Mouse (Mus musculus) hindbrain, embryonic 16.5 days (tissue): Measurements from ENCODE around the gene Wnt7b. TPM values are rescaled to one million over a fixed set of nuclear protein-coding genes. Genes with fewer than 3 reads are reported as not detected.

Source experiments
- ATAC-seq: fragments of 200-750 bp; cut with Nextera tagmentation; 2 replicates; pipeline ENCODE4 v1.8.0; 2017; ENCODE audit warnings: moderate TSS enrichment, moderate library complexity
- H3K27ac ChIP-seq: fragments of 300-500 bp; sonication (generic); 2 replicates; pipeline ENCODE4 v1.5.1; 2014; ENCODE audit warnings: low read depth, mild to moderate bottlenecking, control low read depth, low read length, moderate library complexity
- H3K27me3 ChIP-seq: fragments of 300-500 bp; sonication (generic); replicated peaks from 2 replicates; pipeline ENCODE4 v1.6.1; 2014; ENCODE audit warnings: low read length; ENCODE audit not compliant: control insufficient read depth, insufficient read depth
- H3K36me3 ChIP-seq: fragments of 300-500 bp; sonication (generic); 2 replicates; pipeline ENCODE4 v1.6.1; 2014; ENCODE audit warnings: mild to moderate bottlenecking, low read length, moderate library complexity, mixed read lengths; ENCODE audit not compliant: control insufficient read depth, insufficient read depth
- H3K4me1 ChIP-seq: fragments of 300-500 bp; sonication (generic); 2 replicates; pipeline ENCODE4 v1.6.1; 2014; ENCODE audit warnings: low read depth, low read length; ENCODE audit not compliant: control insufficient read depth, insufficient read depth
- H3K4me2 ChIP-seq: fragments of 300-500 bp; sonication (generic); 2 replicates; pipeline ENCODE4 v1.6.1; 2014; ENCODE audit warnings: mild to moderate bottlenecking, low read length, control low read depth, moderate library complexity
- H3K4me3 ChIP-seq: fragments of 300-500 bp; sonication (generic); 2 replicates; pipeline ENCODE4 v1.5.1; 2014; ENCODE audit warnings: mild to moderate bottlenecking, low read length, control low read depth, moderate library complexity
- H3K9ac ChIP-seq: fragments of 300-500 bp; sonication (generic); 2 replicates; pipeline ENCODE4 v1.6.1; 2014; ENCODE audit warnings: low read depth, mild to moderate bottlenecking, control low read depth, low read length, moderate library complexity
- H3K9me3 ChIP-seq: fragments of 300-500 bp; sonication (generic); 2 replicates; pipeline ENCODE4 v1.6.1; 2014; ENCODE audit warnings: mild to moderate bottlenecking, low read length, moderate library complexity; ENCODE audit not compliant: control insufficient read depth
- WGBS: fragments of 180-500 bp; shearing (Covaris S2); extraction: QIAGEN DNeasy Blood & Tissue Kit; methylation state at CpG from one replicate; pipeline ENCODE4 v1.1.7; 2014; 5-methylcytosine and 5-hydroxymethylcytosine counted together
- polyA plus RNA-seq: library from polyadenylated mRNA; unstranded; fragments of >200 nt; fragmentation: Nextera tagmentation; extraction: Ambion mirVana; gene quantifications from 2 replicates; pipeline ENCODE4 v1.2.1, GENCODE M21; 2015

Gene Wnt7b
- polyA plus RNA-seq, 1 experiment from 2014 or later = 26.4 TPM

DNA sequence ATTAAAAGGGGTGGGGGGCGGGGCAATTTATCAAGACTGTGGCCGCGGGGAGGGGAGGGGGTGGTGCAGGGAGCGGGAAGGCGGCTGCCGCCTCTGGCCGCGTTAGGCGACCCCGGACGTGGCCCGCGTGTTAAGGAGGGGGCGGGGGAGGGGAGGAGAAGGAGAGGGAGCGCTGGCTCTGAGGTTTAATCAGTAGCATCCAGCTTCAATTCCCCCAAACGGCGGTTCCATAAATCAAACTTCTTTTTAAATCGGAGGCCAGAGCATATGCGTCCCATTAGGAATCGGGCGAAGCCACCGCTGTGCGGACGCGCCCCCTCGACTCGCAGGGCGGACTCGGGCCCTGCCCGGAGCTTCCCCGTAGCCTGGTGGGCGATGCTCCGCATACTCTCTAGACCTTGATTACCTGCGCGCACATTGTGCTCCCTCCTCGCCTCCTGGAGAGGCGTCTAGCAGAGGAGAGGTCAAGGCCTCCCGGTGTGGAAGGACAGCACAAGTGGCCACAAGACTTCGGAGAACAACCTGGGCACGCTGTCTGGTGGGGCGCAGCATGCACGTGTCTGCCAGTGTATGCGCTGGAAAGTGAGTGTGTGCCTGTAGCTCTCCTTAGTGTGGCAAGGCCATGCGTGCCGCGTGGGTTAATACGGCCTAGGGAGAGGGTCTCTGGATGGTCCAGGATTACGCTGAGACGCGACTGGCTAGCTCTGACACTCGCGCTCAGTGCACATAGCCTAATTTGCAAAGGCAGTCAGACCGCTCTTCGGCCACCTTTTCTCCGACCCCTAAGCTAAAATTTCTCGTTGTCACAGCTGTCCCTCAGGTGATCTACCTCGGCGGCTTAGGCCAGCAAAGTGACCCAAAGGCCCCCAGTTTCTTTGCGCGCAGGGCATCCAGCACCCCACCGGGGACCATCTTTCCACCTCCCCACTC is 5.5 kb downstream of the Wnt7b start:
- ATAC-seq = 0 out of 2 replicates have a peak, but pooled peaks have one; percentile 37
- WGBS = 1% methylated on average over 60 of the region's 61 CpGs

DNA sequence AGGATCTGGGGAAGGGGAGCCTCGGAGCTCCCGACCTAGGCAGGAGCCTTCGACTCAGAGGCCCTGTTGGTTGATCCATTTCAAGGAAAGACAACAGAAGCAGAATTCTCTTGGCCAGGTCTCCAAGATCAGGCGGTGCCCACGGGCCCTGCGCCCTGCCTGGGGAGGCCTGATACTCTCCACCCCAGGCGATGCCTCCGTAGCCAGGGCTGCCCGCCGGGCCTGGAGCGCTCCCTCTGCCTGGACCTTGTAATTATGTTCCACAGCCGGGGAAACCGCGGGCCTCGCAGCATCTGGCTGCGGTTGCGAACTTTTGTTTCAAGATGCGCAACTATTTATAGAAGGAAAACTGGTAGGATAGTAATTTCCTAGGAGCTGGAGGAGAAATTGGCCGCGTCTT is 6.2 kb downstream of the Wnt7b start:
- Histone ChIP-seq H3K4me2 (peak overlapping the region; percentile 74), H3K9ac (peak overlapping the region; percentile 19), H3K27me3 (peaks cover 26% of the 10 kb centered on the region), H3K4me3 (peak overlapping the region; percentile 55), H3K9me3 (no peaks in the 10 kb centered on the region), H3K36me3 (no peaks in the 10 kb centered on the region), H3K4me1 (peaks cover 23% of the 10 kb centered on the region), H3K27ac (peak overlapping the region; percentile 61)
- under 1% methylated on average over 20 of the region's 20 CpGs for WGBS
- no peak for ATAC-seq

More for the DNA sequence above, 5.5 kb downstream of the Wnt7b start:
- H3K9ac ChIP-seq = peak overlapping the region; percentile 76
- H3K9me3 ChIP-seq = no peaks in the 10 kb centered on the region
- H3K36me3 ChIP-seq = no peaks in the 10 kb centered on the region
- H3K27ac ChIP-seq = peak overlapping the region; percentile 75
- H3K4me3 ChIP-seq = peak overlapping the region; percentile 55
- H3K4me2 ChIP-seq = peak overlapping the region; percentile 74
- peaks cover 30% of the 10 kb centered on the region for H3K4me1 ChIP-seq
- H3K27me3 ChIP-seq = peaks cover 28% of the 10 kb centered on the region

DNA sequence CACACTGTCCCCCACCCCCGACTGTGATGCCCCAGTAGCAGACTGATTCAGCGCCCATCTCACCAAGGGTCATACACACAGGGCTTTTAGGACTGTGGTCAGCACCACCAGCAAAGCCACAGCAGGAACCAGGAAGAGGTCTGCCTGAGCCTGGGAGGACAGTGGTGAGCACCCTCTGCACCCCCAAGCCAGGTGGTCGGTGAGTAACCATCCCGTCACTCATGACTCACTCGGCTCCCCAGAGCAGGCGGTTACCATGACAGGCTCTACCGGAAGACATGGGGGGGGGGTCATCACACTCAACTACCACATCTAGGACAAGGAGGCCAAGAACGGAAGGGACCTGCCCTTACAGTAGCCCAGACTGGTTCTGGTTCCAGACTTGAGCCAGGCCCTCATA is 7.7 kb downstream of the Wnt7b start:
- no peak overlapping the region for H3K4me3 ChIP-seq
- H3K27ac ChIP-seq = no peak overlapping the region
- H3K9ac ChIP-seq = no peak overlapping the region
- ATAC-seq = no peak
- 70% methylated on average over 8 of the region's 8 CpGs for WGBS
- no peaks in the 10 kb centered on the region for H3K36me3 ChIP-seq
- H3K4me1 ChIP-seq = peaks cover 22% of the 10 kb centered on the region
- H3K4me2 ChIP-seq = peak overlapping the region; percentile 18; the same call in 1 of the 2 replicates
- H3K27me3 ChIP-seq = peaks cover 18% of the 10 kb centered on the region; the same call in 1 of the 2 replicates
- H3K9me3 ChIP-seq = no peaks in the 10 kb centered on the region

DNA sequence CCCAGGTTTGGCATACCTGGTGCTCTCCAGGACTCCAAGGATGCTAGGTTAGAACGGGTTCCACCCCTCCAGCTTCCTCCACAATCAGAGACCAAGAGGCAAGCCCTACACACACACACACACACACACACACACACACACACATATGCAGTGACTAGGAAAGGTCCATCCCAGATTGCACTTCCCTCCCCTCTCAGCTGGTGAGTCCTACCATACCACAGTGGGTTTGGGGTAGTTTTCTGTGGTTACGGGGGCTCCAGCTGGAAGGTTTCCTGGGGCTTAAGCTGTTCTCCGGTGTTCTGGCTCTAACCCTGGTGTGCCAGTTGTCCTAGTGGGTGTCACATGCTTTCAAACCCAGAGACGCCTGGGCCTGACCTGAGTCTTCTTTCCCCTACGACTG is 8.2 kb downstream of the Wnt7b start:
- WGBS = 74% methylated on average over 5 of the region's 5 CpGs
- no peak for ATAC-seq
- H3K4me2 ChIP-seq = no peak overlapping the region
- H3K27ac ChIP-seq = no peak overlapping the region
- H3K9ac ChIP-seq = no peak overlapping the region
- peaks cover 25% of the 10 kb centered on the region for H3K4me1 ChIP-seq
- H3K36me3 ChIP-seq = no peaks in the 10 kb centered on the region
- no peaks in the 10 kb centered on the region for H3K9me3 ChIP-seq
- no peak overlapping the region for H3K4me3 ChIP-seq
- H3K27me3 ChIP-seq = peaks cover 16% of the 10 kb centered on the region; the same call in 1 of the 2 replicates

DNA sequence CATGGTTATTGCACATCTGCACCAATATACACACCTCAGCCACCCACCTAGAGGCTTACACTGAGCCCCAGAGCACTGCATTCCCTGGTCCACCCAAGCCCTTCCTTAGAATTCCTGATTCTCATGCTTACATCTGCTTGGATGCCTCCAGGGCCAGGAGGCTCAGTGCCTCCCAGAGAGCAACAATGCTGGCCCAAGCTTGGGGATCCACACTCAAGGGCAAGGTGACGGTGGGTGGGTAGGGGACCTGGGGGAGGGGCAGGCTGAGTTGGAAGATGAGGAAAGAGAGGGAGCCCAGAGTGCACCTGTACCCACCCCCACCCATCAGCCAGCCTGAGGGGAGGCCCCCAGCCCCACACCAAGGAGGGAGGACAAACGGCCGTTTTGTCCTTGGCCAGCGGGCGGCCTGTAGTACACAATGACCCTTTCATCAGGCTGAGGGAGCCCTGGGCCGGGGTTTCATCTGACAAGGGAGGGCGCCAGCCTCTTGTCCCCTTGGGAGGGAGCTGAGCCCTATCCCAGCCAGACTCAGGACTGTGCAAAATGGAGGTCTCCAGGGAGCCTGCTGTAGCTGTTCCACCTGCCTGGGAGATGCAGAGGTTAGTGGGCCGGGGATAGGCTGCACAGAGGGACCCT is 9.5 kb downstream of the Wnt7b start:
- H3K27ac ChIP-seq = peak overlapping the region; percentile 19; the same call in 1 of the 2 replicates
- H3K9me3 ChIP-seq = no peaks in the 10 kb centered on the region
- peaks cover 8% of the 10 kb centered on the region; the same call in 1 of the 2 replicates for H3K27me3 ChIP-seq
- peak; percentile 57 for ATAC-seq
- H3K9ac ChIP-seq = no peak overlapping the region
- H3K4me3 ChIP-seq = no peak overlapping the region
- 25% methylated on average over 8 of the region's 8 CpGs for WGBS
- peaks cover 21% of the 10 kb centered on the region for H3K4me1 ChIP-seq
- no peak overlapping the region for H3K4me2 ChIP-seq
- no peaks in the 10 kb centered on the region for H3K36me3 ChIP-seq

DNA sequence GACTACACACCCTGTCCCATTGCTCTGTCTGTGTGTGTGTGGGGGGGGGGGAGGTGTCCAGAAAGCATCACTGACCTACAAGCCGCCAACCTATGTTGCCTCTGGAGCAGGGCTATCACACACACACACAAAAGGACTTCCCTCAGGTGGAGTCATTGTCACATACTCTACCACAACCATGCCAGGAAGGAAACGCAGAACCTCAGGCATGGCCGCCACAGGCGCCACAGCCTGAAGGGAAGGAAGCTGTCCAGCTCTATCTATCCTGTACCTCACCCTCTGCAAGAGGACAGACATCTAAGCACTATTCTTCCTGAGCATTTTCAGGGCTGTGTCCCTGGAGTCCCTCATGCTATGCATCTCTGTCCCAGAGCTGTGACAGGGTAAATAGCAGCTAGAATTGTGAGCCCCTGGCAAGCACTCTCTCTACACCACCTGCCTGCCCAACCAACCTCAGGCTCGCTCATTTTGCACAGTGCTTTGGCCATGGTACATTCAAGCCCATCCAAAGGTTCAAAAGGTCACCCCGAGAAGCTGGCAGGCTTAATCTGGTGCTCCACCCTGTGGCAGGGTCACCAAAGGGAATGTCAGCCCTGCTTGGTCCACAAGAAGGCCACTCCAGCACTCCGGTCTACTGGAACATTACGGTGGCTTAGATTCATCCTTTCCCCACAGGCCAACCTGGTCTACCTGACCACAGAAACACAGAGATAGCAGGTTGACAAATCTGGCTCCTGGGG is 12.1 kb downstream of the Wnt7b start:
- Histone ChIP-seq H3K9me3 (no peaks in the 10 kb centered on the region), H3K9ac (no peak overlapping the region), H3K36me3 (no peaks in the 10 kb centered on the region), H3K4me3 (no peak overlapping the region), H3K27me3 (no peaks in the 10 kb centered on the region), H3K4me1 (peaks cover 11% of the 10 kb centered on the region), H3K4me2 (no peak overlapping the region), H3K27ac (no peak overlapping the region)
- ATAC-seq = no peak
- WGBS = 73% methylated on average over 8 of the region's 8 CpGs

DNA sequence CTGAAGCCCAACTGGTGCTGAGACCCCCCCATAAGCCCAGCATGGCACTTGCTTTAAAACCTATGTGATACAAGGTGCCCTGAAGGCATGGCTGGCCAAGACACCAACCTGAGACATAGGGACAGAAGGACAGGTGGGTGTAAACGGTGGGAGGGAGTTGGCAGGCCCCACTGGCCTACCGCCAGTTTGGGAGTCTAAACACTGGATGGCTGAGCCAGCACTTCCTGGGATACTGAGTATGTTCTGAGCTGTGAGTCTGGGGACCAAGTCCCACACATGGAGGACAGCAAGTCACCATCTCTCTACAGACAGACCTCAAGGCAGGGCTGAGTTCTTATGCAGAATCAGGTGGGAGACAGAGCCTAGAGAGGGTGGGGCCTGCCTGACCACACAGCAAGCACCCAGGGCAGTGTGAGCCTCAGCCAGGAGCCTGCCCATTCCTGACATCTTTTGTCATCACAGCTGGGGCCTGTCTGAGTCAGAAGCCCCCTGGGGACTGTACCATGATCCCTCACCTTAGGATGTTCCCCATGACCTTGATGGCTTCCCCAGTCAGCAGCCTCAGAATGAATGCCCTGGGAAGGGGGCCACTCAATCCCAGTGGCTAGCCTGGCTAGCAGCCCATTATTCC is 13.0 kb downstream of the Wnt7b start:
- Histone ChIP-seq H3K4me2 (no peak overlapping the region), H3K4me3 (no peak overlapping the region), H3K27ac (no peak overlapping the region; the same call in 1 of the 2 replicates), H3K4me1 (peaks cover 17% of the 10 kb centered on the region), H3K9me3 (no peaks in the 10 kb centered on the region), H3K9ac (no peak overlapping the region), H3K27me3 (no peaks in the 10 kb centered on the region), H3K36me3 (no peaks in the 10 kb centered on the region)
- peak; percentile 21; the same call in 1 of the 2 replicates for ATAC-seq
- WGBS = 50% methylated on average over 2 of the region's 2 CpGs

DNA sequence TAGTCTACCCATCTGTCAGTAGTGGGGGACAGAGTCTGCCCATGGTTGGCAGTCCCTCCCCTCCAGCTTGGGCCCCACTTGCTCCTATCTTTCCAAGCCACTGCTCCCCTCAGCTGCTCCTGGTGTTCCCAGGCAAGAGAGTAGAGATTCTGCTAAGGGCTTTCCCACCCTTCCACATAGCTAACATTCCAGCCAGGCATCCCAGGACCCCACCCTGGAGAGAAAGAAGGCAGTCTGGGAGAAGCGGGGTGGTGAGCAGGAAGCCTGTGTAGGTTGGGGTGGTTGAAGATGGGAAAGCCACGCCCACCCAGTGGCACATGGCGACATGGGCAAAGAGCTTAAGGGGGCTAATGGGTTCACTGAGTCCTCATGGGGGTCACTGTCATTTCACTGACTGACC is 13.9 kb downstream of the Wnt7b start:
- ATAC-seq = no peak
- no peak overlapping the region for H3K4me3 ChIP-seq
- H3K36me3 ChIP-seq = no peaks in the 10 kb centered on the region
- H3K9me3 ChIP-seq = no peaks in the 10 kb centered on the region
- no peak overlapping the region for H3K9ac ChIP-seq
- H3K4me2 ChIP-seq = no peak overlapping the region
- H3K4me1 ChIP-seq = peaks cover 17% of the 10 kb centered on the region
- H3K27me3 ChIP-seq = no peaks in the 10 kb centered on the region
- no peak overlapping the region for H3K27ac ChIP-seq
- WGBS = 83% methylated on average over 3 of the region's 3 CpGs
